Mouse (Mus musculus): ENCODE measurements at regions not wholly inside any gene's neighbourhood (a gene's known extent, or its start where the extent isn't known, plus 50 kb on each side); places are given as distances from the start of the nearest gene placed in this dataset.

- no peak for TF ChIP-seq POLR2A (IDR thresholded peaks at IDR 0.05; ENCODE audit: borderline replicate concordance, control insufficient read depth, low read depth, low read length)
- no peak for TF ChIP-seq CTCF (IDR thresholded peaks at IDR 0.05; ENCODE audit: control insufficient read depth, insufficient read depth, low read length)
Measured at GRCm38 (mm10) chr1:184606541-184606940, 125.9 kb downstream of the Hlx start.

Data from bone marrow, adult 2 months (tissue).